Mouse (Mus musculus) liver, embryonic 16.5 days (tissue): Measurements from ENCODE around the gene Gm45808. TPM values are rescaled to one million over a fixed set of nuclear protein-coding genes. Genes with fewer than 3 reads are reported as not detected.
"Not testable (repeated sequence)": the region's sequence is repeated elsewhere in the genome, so short reads cannot be mapped to it uniquely, and the experiment has no call there.

Experiments used
- ATAC-seq: fragments of 200-750 bp; cut with Nextera tagmentation; 2 replicates; pipeline ENCODE4 v1.8.0; 2017; ENCODE audit warnings: low read depth, mild to moderate bottlenecking, moderate number of reproducible peaks, moderate library complexity
- H3K27ac ChIP-seq: fragments of 300-500 bp; sonication (generic); 2 replicates; pipeline ENCODE4 v1.5.1; 2014; ENCODE audit warnings: mild to moderate bottlenecking, low read length
- H3K27me3 ChIP-seq: fragments of 300-500 bp; sonication (generic); 2 replicates; pipeline ENCODE4 v1.6.1; 2014; ENCODE audit warnings: low read depth, low read length, mixed read lengths; ENCODE audit not compliant: control insufficient read depth, insufficient read depth
- H3K36me3 ChIP-seq: fragments of 300-500 bp; sonication (generic); 2 replicates; pipeline ENCODE4 v1.6.1; 2014; ENCODE audit warnings: mild to moderate bottlenecking; ENCODE audit not compliant: control insufficient read depth, insufficient read depth
- H3K4me1 ChIP-seq: fragments of 300-500 bp; sonication (generic); 2 replicates; pipeline ENCODE4 v1.6.1; 2014; ENCODE audit warnings: low read depth, low read length, mixed read lengths; ENCODE audit not compliant: control insufficient read depth
- H3K4me2 ChIP-seq: fragments of 300-500 bp; sonication (generic); 2 replicates; pipeline ENCODE4 v1.6.1; 2014; ENCODE audit warnings: low read depth, low read length, mixed read lengths
- H3K4me3 ChIP-seq: fragments of 300-500 bp; sonication (generic); 2 replicates; pipeline ENCODE4 v1.5.1; 2014; ENCODE audit warnings: low read depth, mild to moderate bottlenecking, low read length
- H3K9ac ChIP-seq: fragments of 300-500 bp; sonication (generic); 2 replicates; pipeline ENCODE4 v1.6.1; 2014; ENCODE audit warnings: low read depth, low read length
- H3K9me3 ChIP-seq: fragments of 300-500 bp; sonication (generic); replicated peaks from 2 replicates; pipeline ENCODE4 v1.6.1; 2016; ENCODE audit warnings: low read length; ENCODE audit not compliant: control insufficient read depth
- WGBS: fragments of 180-500 bp; shearing (Covaris S2); extraction: QIAGEN DNeasy Blood & Tissue Kit; methylation state at CpG from one replicate; pipeline ENCODE4 v1.1.7; 2014; ENCODE audit not compliant: insufficient replicate concordance; 5-methylcytosine and 5-hydroxymethylcytosine counted together
- polyA plus RNA-seq: library from polyadenylated mRNA; unstranded; fragments of >200 nt; fragmentation: Nextera tagmentation; extraction: Ambion mirVana; gene quantifications from 2 replicates; pipeline ENCODE4 v1.2.1, GENCODE M21; 2015

The Gm45808 gene
- polyA plus RNA-seq, 1 experiment from 2014 or later: not detected

- Histone ChIP-seq H3K36me3 (peaks cover 31% of the 10 kb centered on the region), H3K27me3 (no peaks in the 10 kb centered on the region), H3K4me1 (peaks cover 58% of the 10 kb centered on the region), H3K27ac (peak overlapping the region; percentile 99), H3K9me3 (no peaks in the 10 kb centered on the region), H3K9ac (peak overlapping the region; percentile 70), H3K4me2 (peak overlapping the region; percentile 79), H3K4me3 (peak overlapping the region; percentile 70)
- ATAC-seq: peak; percentile 70
- 2% methylated on average over 13 of the region's 13 CpGs for WGBS
These were observed 25.7 kb downstream of the Gm45808 start for GRCm38 (mm10) chr7:45460860-45461314.

- Histone ChIP-seq H3K36me3 (peaks cover 31% of the 10 kb centered on the region), H3K27ac (peak overlapping the region; percentile 99)
- WGBS: 26% methylated on average over 7 of the region's 7 CpGs
These were observed 26.2 kb downstream of the Gm45808 start for GRCm38 (mm10) chr7:45460377-45460776.

DNA sequence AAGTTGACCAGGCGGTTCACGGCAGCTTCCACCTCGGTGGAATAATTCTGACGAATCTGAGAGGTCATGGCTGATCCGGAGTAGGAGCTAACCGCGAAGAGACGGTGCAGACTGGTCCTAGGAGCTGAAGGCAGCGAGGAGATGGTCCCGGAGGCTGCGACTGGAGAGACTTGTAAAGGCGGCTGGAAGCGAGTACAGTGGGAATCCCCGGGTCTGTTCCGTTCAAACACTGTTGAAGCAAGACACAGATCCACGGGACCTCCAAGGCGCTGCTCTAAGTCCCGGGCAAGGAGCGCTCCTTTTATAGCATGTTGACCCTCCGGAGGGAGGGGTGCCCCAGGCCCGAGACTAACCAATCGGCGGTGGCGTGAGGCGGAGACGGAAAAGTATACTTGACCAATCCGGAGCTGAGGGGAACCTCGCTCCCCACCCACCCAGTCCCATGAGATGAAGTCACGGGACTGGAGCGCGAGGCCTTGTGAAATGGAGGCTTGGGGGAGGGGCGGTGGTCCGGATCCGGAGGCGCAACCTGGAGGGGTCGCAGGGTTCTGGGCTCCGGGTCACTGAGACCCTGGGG lies 27.0 kb downstream of the Gm45808 start, which contains the start of gene Ftl1:
Gene Ftl1, minus strand, starts transcription at position 321 of the 577 bp plus-strand sequence.
- peak; percentile 88 for ATAC-seq
- H3K9me3 ChIP-seq, H3K27me3 ChIP-seq: not testable (repeated sequence)
- peaks cover 29% of the 10 kb centered on the region for H3K36me3 ChIP-seq
- H3K9ac ChIP-seq: peak within 1 kb of the TSS; percentile 71
- peak within 1 kb of the TSS; percentile 99 for H3K27ac ChIP-seq
- H3K4me3 ChIP-seq: peak within 1 kb of the TSS; percentile 70
- peaks cover 50% of the 10 kb centered on the region for H3K4me1 ChIP-seq
- H3K4me2 ChIP-seq: peak within 1 kb of the TSS; percentile 84
- WGBS: under 1% methylated on average over 35 of the region's 37 CpGs

More at GRCm38 (mm10) chr7:45460377-45460776, 26.2 kb downstream of the Gm45808 start:
- peak overlapping the region; percentile 70 for H3K9ac ChIP-seq
- no peaks in the 10 kb centered on the region for H3K27me3 ChIP-seq
- H3K4me2 ChIP-seq: peak overlapping the region; percentile 79
- H3K9me3 ChIP-seq: no peaks in the 10 kb centered on the region
- ATAC-seq: no peak
- peaks cover 53% of the 10 kb centered on the region for H3K4me1 ChIP-seq
- H3K4me3 ChIP-seq: peak overlapping the region; percentile 70

- Histone ChIP-seq H3K9me3 (no peaks in the 10 kb centered on the region), H3K4me1 (peaks cover 50% of the 10 kb centered on the region), H3K27ac (peak overlapping the region; percentile 93), H3K36me3 (peaks cover 29% of the 10 kb centered on the region), H3K4me3 (peak overlapping the region; percentile 70), H3K9ac (peak overlapping the region; percentile 71), H3K27me3 (no peaks in the 10 kb centered on the region), H3K4me2 (peak overlapping the region; percentile 84)
- 1% methylated on average over 41 of the region's 43 CpGs for WGBS
- ATAC-seq: peak; percentile 28
These were observed 27.7 kb downstream of the Gm45808 start for GRCm38 (mm10) chr7:45458748-45459563.

DNA sequence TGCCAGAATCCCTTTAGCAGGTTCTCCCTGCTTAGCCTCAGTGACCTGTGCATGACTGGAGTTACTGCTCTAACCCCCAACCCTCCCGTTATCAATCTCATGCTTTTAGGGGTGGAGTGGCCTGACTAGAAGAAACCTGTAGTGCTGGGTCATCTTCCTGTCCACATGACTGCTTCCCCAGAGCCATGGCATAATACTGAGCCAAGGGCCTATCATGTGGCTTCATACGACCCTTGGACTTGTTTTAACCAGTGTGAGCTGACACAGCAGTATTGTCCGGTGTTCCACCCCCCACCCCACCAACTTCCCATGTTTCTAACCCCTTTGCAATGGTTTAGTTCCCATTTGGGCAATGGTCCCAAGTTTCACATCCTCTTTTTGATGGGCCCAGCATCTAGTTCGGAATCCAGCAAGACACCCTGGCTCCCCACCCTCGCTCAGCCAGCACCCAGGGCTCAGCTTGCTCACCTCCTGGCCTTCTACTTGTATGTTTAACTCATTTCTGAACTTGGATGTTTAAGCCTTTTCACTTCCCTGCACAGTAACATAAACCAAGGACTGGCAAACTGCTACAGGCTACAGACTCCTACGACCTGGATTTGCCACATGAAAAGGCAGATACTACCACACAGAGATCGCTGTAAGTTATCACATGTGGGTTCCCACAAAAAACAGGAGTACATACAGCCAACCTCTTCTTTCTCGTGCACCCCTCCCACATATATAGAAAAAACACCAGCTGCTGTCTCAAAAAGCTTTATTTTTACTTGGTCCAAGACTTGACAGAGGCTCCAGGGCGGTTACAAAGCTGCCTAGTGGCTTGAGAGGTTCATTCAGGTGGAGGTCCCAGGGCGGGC lies 29.2 kb downstream of the Gm45808 start:
- H3K27me3 ChIP-seq: no peaks in the 10 kb centered on the region
- peak overlapping the region; percentile 70 for H3K4me3 ChIP-seq
- H3K27ac ChIP-seq: peak overlapping the region; percentile 93
- peaks cover 27% of the 10 kb centered on the region for H3K36me3 ChIP-seq
- peaks cover 50% of the 10 kb centered on the region for H3K4me1 ChIP-seq
- peak overlapping the region; percentile 43 for H3K9ac ChIP-seq
- peak; percentile 15 for ATAC-seq
- H3K4me2 ChIP-seq: peak overlapping the region; percentile 84
- H3K9me3 ChIP-seq: no peaks in the 10 kb centered on the region
- 40% methylated on average over 10 of the region's 10 CpGs for WGBS

DNA sequence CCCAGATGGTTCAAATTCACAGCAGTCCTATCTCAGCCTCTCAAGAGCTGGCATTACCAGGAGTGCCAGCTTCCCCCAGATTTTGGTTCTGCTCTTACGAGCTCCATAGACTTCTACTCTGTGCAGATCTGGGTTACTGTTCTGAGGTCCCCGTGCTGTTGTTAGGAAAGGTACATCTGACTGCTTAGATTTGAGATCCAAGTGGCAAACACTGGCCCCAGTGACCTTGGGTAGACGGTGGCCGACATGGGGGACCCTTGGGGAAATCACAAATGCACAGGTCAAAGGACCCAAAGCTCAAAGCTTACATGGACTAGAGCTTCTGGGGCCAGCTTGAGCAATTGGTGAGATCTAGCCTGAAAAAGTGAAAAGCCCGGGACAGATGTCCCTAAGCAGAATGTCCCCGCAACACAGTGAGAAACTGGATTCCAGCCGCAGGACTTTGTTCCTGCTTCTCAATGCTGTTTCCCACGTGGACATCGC lies 29.8 kb downstream of the Gm45808 start:
- Histone ChIP-seq H3K36me3 (peaks cover 25% of the 10 kb centered on the region), H3K4me3 (peak overlapping the region; percentile 70), H3K9me3 (no peaks in the 10 kb centered on the region), H3K27me3 (no peaks in the 10 kb centered on the region), H3K27ac (peak overlapping the region; percentile 93), H3K9ac (no peak overlapping the region; the same call in 1 of the 2 replicates), H3K4me2 (peak overlapping the region; percentile 84), H3K4me1 (peaks cover 47% of the 10 kb centered on the region)
- 47% methylated on average over 9 of the region's 9 CpGs for WGBS
- ATAC-seq: no peak

DNA sequence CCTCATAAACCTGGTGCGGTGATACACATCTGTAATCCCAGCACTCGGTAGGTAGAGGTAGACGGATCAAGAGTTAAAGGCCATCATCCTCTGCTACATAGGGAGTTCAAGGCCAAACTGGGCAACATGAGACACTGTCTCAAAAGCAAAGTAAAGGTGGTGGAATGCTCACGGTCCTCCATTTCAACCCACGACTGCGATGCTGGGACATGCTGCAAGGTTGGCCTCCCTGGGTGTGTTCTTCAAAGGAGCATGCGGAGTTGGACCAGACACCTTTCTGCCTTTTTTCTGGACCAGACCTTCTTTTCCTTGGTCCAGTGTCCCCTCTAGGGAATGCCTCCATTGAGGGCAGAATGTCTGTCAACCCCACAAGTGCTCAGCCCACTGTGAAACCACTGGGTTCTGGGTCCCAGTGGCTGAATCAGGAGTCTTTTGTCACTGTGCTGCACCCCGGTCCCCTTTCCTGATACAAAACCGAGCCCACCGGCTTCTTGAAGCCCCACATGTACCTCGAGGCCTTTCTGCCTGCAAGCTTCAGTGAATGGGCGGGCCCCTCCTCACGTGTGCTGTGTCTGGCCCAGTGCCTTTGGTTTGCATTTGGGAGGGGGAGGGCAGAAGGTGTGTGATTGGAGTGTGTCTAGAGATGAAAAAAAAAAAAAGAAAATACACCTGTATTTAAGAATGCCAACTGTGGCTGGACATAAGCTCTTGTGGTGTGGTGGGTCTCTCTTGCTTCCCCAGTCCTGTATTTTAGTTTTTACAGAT lies 30.5 kb downstream of the Gm45808 start:
- Histone ChIP-seq H3K9ac (no peak overlapping the region), H3K27me3 (no peaks in the 10 kb centered on the region), H3K27ac (peak overlapping the region; percentile 93; the same call in 1 of the 2 replicates), H3K9me3 (no peaks in the 10 kb centered on the region), H3K4me2 (no peak overlapping the region), H3K4me1 (peaks cover 48% of the 10 kb centered on the region), H3K4me3 (no peak overlapping the region), H3K36me3 (peaks cover 25% of the 10 kb centered on the region)
- 76% methylated on average over 13 of the region's 13 CpGs for WGBS
- ATAC-seq: no peak

- H3K27ac ChIP-seq: no peak overlapping the region
- ATAC-seq: no peak
- peaks cover 25% of the 10 kb centered on the region for H3K36me3 ChIP-seq
- no peaks in the 10 kb centered on the region for H3K9me3 ChIP-seq
- H3K4me2 ChIP-seq: no peak overlapping the region
- H3K27me3 ChIP-seq: no peaks in the 10 kb centered on the region
- WGBS: 89% methylated on average over 15 of the region's 15 CpGs
- no peak overlapping the region for H3K9ac ChIP-seq
- H3K4me3 ChIP-seq: no peak overlapping the region
- H3K4me1 ChIP-seq: peaks cover 36% of the 10 kb centered on the region
These were observed 31.6 kb downstream of the Gm45808 start for GRCm38 (mm10) chr7:45454971-45455370.
